Mouse (Mus musculus): ENCODE results near the gene Agk. TPM values are rescaled to one million over a fixed set of nuclear protein-coding genes. Genes with fewer than 3 reads are reported as not detected.

The Agk gene
- total RNA-seq (2021): 10 to 100 TPM; 18.4 TPM
- long read RNA-seq, experiment 1, transcript Agk-201 (16 exons, 2,531 nt): major isoform, 57 of 71 reads
- long read RNA-seq, experiment 1, partial matches to known transcripts: 6 of 71 reads
- long read RNA-seq, experiment 1, other reads (novel, unspliced or antisense): 8 of 71 reads
- long read RNA-seq, experiment 2, transcript Agk-201 (16 exons, 2,531 nt): major isoform, 61 of 78 reads
- long read RNA-seq, experiment 2, partial matches to known transcripts: 13 of 78 reads
- long read RNA-seq, experiment 2, other reads (novel, unspliced or antisense): 4 of 78 reads

DNA sequence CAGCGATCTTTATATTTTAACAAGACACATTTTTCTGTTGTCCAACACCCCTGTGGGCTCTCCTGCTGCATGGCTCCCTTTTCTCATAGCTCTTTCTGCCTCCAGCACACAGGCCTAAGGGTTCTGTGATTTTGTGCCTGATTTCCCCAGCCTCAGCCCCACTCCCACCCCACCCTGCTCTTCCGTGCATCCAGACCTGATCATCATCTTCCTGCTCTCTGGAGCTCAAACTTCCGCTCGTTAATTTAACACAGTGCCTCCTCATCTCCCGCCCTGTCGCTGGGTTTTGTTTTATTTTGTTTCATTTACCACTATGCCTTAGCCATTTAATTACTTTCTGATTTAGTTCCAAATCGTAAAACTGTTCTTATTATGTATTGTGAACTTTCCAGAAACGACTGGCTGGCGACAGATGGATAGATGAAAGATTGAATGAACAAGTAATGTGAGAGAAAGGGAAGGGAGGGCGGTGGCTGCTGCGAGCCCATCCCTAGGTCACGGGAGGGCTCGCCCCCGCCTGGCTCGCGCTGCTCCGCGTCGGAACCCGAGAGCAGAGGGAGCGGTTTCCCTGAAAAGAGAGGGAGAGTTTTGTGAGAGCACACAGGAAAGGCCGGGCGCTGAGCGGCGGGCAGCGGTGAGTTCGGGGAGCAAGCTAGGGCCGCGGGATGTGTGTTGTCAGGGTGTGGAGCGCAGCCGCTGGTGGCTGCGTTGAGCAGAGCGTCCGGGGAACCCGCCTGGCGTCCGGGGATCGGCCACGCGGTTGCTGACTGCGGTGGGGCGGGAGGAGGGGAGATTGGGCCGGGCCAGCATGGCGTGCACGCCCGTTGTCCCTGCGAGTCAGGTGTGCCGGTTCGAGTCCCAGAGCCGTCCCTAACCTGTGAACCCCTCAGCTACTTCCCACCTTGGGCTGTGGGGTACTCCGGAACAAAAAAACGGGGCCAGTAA, at the start of gene Agk:
Gene Agk, plus strand, starts transcription at position 276 of the 945 bp plus-strand sequence.
- peak; percentile 79 to 85 for DNase-seq
- intact Hi-C loops (cut with DNase I): no loop called here

DNA sequence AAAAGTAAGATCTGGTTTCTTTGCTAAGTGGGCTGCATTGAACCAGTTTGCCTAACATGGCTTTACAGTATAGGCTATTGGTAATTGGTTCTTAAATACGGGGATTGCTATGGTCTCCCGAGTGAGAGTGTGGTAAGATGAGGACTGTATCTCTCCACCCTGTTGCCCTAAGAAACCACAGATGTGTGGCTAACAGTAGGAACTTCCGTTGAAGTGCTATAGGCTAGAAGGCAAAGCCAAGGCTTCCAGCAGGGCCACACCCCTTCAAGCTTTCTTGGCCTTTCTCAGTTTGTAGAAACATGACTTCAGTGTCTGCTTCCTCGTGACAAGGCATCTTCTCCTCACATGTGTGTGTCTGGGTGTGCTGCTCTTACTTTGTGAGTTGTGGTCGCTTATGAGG, 24.3 kb upstream of the Agk start:
- intact Hi-C loops (cut with DNase I): no loop called here

GRCm38 (mm10) chr6:40303379-40303778, 21.6 kb upstream of the Agk start:
- intact Hi-C loops (cut with DNase I): loop anchor here (1.0 kb wide), 1 partner anchor 67 kb away; no protein-coding TSS in a partner anchor
- peak; percentile 16 to 45 for DNase-seq

More for the DNA sequence above, 24.3 kb upstream of the Agk start:
- no peak for DNase-seq

GRCm38 (mm10) chr6:40304972-40305371, 20.0 kb upstream of the Agk start:
- DNase-seq: no peak
- intact Hi-C loops (cut with DNase I): no loop called here

DNA sequence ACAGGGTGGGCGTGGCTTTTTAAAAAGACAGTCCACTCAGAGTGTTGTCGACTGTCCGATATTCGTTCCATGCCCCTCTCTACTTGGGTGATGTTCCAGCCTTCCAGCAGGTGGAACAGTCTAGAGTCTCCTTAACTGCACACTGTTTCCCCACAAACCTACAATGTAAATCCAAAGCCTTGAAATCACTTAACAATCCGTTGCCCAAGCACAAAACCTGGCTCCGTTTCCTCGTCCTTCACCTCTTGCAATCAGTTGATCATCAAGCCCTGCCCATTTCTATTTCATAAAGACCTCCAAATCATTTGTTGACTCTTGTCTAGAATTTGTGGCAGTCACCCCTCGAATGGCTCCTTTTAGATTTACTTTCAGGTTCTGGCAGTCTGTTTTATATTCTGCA, 1.4 kb downstream of the Agk start:
- intact Hi-C loops (cut with DNase I): no loop called here
- no peak for DNase-seq

- DNase-seq: no peak
- intact Hi-C loops (cut with DNase I): no loop called here
Measured at GRCm38 (mm10) chr6:40333497-40333896, 8.5 kb downstream of the Agk start.

DNA sequence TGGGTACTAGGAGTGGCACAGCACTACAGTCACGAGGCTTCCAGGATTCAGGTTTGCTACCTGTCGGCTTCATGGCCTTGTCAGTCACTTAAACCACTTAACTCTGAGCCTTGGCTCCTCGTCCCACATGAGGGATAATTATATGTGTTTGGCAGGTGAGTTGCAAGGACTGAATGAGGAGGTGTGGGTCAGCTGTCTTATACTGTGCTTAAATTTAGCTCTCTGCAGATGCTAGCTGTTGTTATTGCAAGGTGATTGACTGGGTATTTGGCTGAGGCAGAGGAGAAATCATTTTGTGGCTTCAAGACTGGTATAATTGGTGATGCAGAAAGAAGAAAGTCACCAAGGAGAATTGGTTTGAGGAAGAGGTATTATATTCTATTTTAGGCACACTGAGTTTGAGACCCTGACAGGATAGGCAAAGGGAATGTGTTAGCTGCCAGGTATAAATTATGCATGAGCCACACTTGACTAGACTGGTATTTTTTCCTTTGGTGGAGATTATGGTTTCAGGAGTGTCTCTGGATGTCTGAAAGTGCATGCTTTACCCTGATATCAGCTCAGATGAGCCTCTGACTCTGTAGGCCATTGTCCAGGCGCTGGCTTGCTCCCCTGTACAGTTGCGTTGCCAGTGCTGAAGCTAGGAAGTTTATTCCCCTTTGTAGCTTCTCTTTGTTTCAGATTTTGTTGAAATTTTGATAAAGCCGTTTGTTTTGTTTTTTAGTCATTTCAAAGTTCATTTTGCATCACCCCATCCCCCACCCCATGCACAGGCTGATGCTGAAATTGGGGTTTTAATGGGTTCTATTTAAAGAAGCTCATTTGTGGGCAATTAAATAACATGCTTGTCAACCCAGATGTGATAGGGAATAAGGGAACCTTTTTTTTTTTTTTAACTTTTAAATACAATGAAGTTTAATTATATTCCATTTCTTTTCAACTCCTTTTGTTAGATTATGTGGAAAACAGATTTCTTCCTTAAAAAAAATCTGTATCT, 12.1 kb downstream of the Agk start:
- no peak for DNase-seq
- intact Hi-C loops (cut with DNase I): no loop called here

DNA sequence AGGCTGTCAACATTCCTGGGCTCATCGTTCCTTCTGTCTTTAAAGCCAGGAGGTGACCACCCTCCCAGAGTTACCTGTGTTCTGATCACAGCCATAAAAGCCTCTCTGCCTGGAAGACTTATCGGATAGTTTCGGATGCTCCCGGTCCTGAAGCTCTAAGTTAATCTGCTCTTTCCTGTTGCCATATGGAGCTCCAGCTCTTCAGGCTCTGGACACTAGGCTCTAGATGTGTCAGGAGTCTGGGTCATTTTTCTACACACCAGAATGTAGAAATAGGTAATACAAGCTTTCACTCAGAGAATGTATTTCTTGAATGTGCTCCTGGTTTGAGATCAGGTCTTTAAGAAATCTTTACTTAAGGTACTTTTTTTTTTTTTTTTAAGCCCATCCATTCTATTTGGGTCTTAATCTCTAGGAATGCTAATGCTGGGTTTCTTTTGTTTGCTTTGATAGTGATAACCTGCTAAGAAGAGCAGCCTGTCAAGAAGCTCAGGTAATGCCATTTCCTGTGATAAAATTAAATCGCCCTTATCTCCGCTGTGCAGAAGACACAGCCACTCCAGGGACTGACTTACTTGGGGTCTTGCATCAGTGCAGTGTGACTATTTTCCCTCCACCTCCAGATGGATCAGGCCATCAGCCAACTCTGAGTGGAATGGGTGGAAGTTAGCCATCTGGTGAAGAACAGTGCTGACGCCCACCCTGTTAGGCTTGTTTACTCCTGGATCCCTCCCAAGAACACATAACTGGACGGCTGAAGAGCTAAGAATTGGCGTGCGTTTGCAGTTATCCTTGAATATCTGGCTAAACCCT, 22.2 kb downstream of the Agk start:
- intact Hi-C loops (cut with DNase I): no loop called here

GRCm38 (mm10) chr6:40347772-40348111, 22.8 kb downstream of the Agk start:
- DNase-seq: no peak
- intact Hi-C loops (cut with DNase I): no loop called here

More for the DNA sequence above, 22.2 kb downstream of the Agk start:
- peak; percentile 54 to 57 for DNase-seq

GRCm38 (mm10) chr6:40350041-40350440, 25.1 kb downstream of the Agk start:
- intact Hi-C loops (cut with DNase I): no loop called here
- no peak for DNase-seq

DNA sequence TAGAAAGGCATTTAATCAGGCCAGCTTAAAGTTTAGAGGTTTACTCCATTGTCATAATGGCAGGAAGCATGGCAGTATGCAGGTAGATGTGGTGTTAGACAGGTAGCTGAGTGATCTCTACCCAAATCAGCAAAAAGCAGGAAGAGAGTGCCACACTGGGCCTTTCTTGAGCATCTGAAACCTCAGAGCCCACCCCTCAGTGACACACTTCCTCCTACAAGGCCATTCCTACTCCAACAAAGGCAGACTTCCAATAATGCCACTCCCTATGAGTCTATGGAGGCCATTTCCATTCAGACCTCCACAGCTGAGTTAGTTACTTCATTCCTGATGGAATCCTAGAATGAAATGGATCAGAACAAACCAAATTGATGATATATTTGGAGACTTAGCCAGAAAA, 25.9 kb downstream of the Agk start:
- intact Hi-C loops (cut with DNase I): no loop called here
- no peak for DNase-seq

DNA sequence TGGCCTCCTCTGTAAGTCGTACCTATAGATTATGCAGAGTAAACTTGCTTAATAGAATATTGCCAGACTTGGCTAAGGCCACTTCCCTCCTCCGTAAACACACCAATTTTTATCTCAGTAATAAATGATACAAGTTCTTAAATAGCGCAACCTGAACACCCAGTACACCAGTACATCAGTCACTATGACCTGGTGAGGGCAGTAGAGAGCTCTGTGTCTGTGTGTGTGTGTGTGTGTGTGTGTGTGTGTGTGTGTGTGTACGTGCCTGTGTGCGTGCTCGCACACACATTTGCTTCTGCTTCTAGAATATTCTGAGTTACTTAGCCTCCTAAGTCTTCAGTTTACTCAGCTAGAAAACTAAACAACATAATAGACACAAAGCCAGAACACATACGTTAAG, 28.4 kb downstream of the Agk start:
- DNase-seq: no peak
- intact Hi-C loops (cut with DNase I): no loop called here

DNA sequence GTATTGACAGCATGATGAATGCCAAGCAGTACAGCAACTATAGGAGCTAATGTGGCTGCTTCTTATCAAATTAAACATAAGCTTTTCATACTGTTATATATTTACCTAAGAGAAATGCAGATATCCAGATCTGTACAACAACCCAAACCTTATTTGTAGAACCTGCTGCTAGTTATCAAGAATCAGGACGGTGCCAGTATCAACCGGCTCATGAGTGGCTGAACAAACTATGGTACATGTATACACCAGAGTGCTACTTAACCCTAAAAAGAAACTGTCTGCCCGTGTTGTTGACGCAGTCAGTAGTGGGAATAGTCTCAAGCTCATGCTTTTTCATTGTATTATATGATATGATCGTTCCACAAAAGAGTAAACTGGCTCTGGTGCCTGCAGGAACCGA, 46.1 kb downstream of the Agk start:
- intact Hi-C loops (cut with DNase I): no loop called here
- DNase-seq: no peak

DNA sequence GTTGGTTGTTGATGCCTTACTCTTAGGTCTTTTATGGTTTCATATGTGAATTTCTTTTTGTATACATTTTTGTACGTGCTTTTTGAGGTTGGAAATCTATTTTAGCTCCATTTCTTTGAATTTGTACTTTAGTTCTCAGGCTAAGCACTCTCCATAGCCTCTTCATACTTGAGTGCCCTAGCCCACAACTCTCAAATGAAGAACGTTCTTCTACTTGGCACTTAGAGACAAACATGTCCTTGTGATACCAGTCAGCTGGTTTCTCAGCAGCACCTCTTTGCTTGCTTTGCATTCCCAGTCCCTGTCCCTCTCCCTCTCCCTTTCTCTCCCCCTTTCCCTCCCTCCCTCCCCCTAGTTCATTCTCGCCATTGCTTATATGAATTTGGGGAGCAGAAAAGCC, 55.2 kb downstream of the Agk start:
- intact Hi-C loops (cut with DNase I): no loop called here
- DNase-seq: no peak

DNA sequence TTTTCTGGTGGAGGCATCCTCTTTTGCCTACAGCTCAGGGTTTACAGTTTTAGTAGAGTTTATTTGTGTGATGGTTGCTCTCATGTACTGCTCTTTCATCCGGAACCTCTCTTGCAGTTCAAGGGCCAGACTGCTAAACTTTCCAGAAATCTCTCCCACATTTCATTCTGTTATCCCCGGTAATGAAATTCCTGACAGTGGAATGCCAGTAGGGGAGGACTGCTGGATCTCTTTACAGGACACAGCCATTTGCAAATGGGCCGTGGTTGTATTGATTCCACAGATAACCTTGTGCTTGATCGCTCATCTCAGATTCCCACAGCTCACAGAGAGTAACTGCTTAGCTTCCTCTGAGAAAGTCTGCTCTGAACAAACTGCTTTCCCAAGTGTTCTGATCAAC, 56.9 kb downstream of the Agk start:
- DNase-seq: no peak
- intact Hi-C loops (cut with DNase I): no loop called here

DNA sequence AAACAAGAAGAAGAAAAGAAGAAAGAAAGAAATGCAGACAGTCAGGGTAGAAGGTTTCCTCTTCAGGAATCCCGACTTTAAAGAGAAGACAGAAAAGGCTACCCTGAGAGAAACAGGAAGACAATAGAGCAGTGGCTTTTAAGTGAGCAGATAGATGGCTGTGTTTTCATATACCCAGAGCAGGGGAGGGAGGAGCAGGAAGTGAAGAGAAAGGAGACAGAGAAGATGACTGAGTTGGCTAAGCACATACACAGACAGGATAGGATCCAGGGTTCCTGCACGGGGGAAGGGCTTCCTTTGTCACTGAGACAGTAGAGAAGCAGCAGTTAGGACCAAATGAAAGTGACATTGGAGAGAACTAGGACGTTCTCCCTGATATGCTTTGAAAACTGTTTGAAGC, 60.7 kb downstream of the Agk start:
- no peak for DNase-seq
- intact Hi-C loops (cut with DNase I): no loop called here

DNA sequence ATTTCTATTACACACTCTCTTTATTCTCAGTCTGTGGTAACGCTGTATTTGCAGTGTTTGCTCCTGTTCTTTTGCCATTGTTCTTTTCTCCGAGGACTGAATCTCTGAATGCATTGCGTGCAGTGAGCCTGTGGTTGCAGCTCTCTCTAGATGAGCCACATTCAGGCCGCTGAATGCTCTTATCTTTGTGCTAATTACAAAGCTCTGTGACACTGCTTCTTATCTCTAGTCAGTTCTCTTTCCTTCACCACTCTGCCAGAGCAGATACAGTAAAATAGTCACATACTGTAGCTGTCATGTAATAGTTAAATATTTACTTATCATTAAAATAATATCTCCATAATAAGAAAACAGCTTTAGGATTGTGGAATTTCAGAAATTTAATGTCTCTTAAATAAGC, 63.7 kb downstream of the Agk start:
- intact Hi-C loops (cut with DNase I): no loop called here

DNA sequence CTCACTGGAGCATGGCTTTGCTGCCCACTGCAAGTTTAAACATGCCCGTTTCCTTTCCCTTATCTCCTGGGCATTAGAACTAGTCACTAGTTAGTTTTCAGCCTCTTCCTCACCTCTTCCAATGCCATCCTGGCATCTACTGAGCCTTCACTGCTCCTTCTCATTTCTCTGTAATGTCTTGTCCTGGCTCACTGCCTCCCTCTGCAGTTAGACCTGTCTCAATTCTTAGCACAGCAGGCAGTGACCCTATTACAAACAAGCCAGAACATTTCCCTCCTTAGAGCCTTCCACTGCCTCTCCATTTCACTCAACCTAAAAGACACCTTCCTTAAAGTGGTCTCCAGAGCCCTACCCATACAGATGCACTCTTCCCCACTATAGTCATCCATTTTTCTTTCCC, 66.0 kb downstream of the Agk start:
- intact Hi-C loops (cut with DNase I): no loop called here
- no peak for DNase-seq

More for the DNA sequence above, 63.7 kb downstream of the Agk start:
- DNase-seq: no peak

DNA sequence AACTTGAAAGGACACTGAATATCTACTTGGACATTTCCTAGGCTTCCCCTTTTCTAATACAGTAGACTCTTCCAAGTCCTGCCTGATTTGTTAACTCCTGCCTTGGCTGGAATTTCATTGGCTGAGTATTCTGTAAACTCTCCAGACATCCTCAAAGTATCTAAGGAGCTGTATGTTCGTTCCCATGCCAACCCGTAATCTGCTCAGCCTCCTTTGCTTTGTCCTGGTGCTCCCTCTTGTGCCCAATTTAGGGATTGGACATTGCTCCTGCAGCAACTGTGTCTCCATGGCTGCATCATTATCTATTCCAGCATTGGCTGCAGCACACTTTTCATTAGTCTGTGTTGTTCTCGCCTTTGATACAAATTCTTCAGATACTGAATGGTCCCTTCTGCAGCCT, 68.2 kb downstream of the Agk start:
- peak; percentile 51 to 65 for DNase-seq
- intact Hi-C loops (cut with DNase I): loop anchor here (2.0 kb wide), 1 partner anchor 156 kb away; no protein-coding TSS in a partner anchor

- no peak for DNase-seq
- intact Hi-C loops (cut with DNase I): no loop called here
Measured at GRCm38 (mm10) chr6:40402031-40402430, 77.1 kb downstream of the Agk start.

Data from heart, postnatal 14 days (tissue).